Mouse (Mus musculus) spleen, postnatal 4 days (tissue): ENCODE results near the gene Card10.

Experiments
- DNase-seq, 2 experiments: peaks; one replicate each; pipeline ENCODE4 v3.0.0; 2022; ENCODE audit warnings: low spot score in 2 of 2

The Card10 gene

GRCm38 (mm10) chr15:78801971-78802741 lies 686 bp downstream of the Card10 start:
- DNase-seq = no peak

GRCm38 (mm10) chr15:78801571-78801970 lies 1.3 kb downstream of the Card10 start:
- DNase-seq = no peak

GRCm38 (mm10) chr15:78799029-78799428 lies 3.8 kb downstream of the Card10 start:
- no peak for DNase-seq

GRCm38 (mm10) chr15:78797060-78797329 lies 5.8 kb downstream of the Card10 start:
- no peak for DNase-seq

- no peak for DNase-seq
Observed at GRCm38 (mm10) chr15:78796196-78797059, 6.4 kb downstream of the Card10 start.

- DNase-seq = no peak
Observed at GRCm38 (mm10) chr15:78790990-78791389, 11.9 kb downstream of the Card10 start.

- no peak for DNase-seq
Observed at GRCm38 (mm10) chr15:78790451-78790850, 12.4 kb downstream of the Card10 start.

GRCm38 (mm10) chr15:78789721-78790323 lies 13.0 kb downstream of the Card10 start:
- no peak for DNase-seq

GRCm38 (mm10) chr15:78788042-78788441 lies 14.8 kb downstream of the Card10 start:
- DNase-seq = no peak

- no peak for DNase-seq
Observed at GRCm38 (mm10) chr15:78787287-78787856, 15.5 kb downstream of the Card10 start.

- no peak for DNase-seq
Observed at GRCm38 (mm10) chr15:78786411-78786818, 16.4 kb downstream of the Card10 start.

- no peak for DNase-seq
Observed at GRCm38 (mm10) chr15:78785961-78786360, 16.9 kb downstream of the Card10 start.

GRCm38 (mm10) chr15:78785258-78785657 lies 17.6 kb downstream of the Card10 start:
- no peak for DNase-seq

- no peak for DNase-seq
Observed at GRCm38 (mm10) chr15:78784520-78784919, 18.3 kb downstream of the Card10 start.

GRCm38 (mm10) chr15:78782348-78783103 lies 20.3 kb downstream of the Card10 start:
- no peak for DNase-seq

GRCm38 (mm10) chr15:78780908-78781307 lies 21.9 kb downstream of the Card10 start:
- no peak for DNase-seq

- no peak for DNase-seq
Observed at GRCm38 (mm10) chr15:78780359-78780758, 22.5 kb downstream of the Card10 start.

GRCm38 (mm10) chr15:78779690-78780089 lies 23.2 kb downstream of the Card10 start:
- DNase-seq = no peak

- DNase-seq = no peak
Observed at GRCm38 (mm10) chr15:78779253-78779652, 23.6 kb downstream of the Card10 start.

- peak; percentile 69 to 88 for DNase-seq
Observed at GRCm38 (mm10) chr15:78778077-78778870, 24.6 kb downstream of the Card10 start.

GRCm38 (mm10) chr15:78773290-78773729 lies 29.5 kb downstream of the Card10 start, which contains the start of gene Mfng:
Gene Mfng, minus strand, starts transcription at chr15:78773475.
- peak; percentile 78 to 88 for DNase-seq
